Mouse (Mus musculus) neural tube, embryonic 12.5 days (tissue): Measurements from ENCODE around the gene Ube2d2b. TPM values are rescaled to one million over a fixed set of nuclear protein-coding genes. Genes with fewer than 3 reads are reported as not detected.

ENCODE experiments used
- ATAC-seq: fragments of 200-750 bp; cut with Nextera tagmentation; 2 replicates; pipeline ENCODE4 v1.8.0; 2017; ENCODE audit warnings: low read depth, mild to moderate bottlenecking, moderate TSS enrichment, moderate library complexity; ENCODE audit not compliant: low FRiP score
- H3K27ac ChIP-seq: fragments of 300-500 bp; sonication (generic); 2 replicates; pipeline ENCODE4 v1.5.1; 2016
- H3K27me3 ChIP-seq: fragments of 300-500 bp; sonication (generic); replicated peaks from 2 replicates; pipeline ENCODE4 v1.6.1; 2016; ENCODE audit warnings: mild to moderate bottlenecking
- H3K36me3 ChIP-seq: fragments of 300-500 bp; sonication (generic); 2 replicates; pipeline ENCODE4 v1.6.1; 2016; ENCODE audit warnings: mild to moderate bottlenecking
- H3K4me1 ChIP-seq: fragments of 300-500 bp; sonication (generic); 2 replicates; pipeline ENCODE4 v1.6.1; 2016
- H3K4me2 ChIP-seq: fragments of 300-500 bp; sonication (generic); replicated peaks from 2 replicates; pipeline ENCODE4 v1.6.1; 2016; ENCODE audit warnings: mild to moderate bottlenecking
- H3K4me3 ChIP-seq: fragments of 300-500 bp; sonication (generic); 2 replicates; pipeline ENCODE4 v1.5.1; 2016
- H3K9ac ChIP-seq: fragments of 300-500 bp; sonication (generic); 2 replicates; pipeline ENCODE4 v1.6.1; 2016; ENCODE audit warnings: mild to moderate bottlenecking
- H3K9me3 ChIP-seq: fragments of 300-500 bp; sonication (generic); 2 replicates; pipeline ENCODE4 v1.6.1; 2016; ENCODE audit warnings: mild to moderate bottlenecking
- WGBS: fragments of 180-500 bp; shearing (Covaris S2); methylation state at CpG from one replicate; pipeline ENCODE4 v1.1.7; 2016; 5-methylcytosine and 5-hydroxymethylcytosine counted together
- polyA plus RNA-seq: library from polyadenylated mRNA; unstranded; fragments of >200 nt; fragmentation: Nextera tagmentation; extraction: Ambion mirVana; gene quantifications from 2 replicates; pipeline ENCODE4 v1.2.1, GENCODE M21; 2016

Ube2d2b gene
- polyA plus RNA-seq, 1 experiment from 2014 or later = 0.19 TPM

GRCm38 (mm10) chr5:107863971-107864370, 34.1 kb downstream of the Ube2d2b start:
- ATAC-seq = no peak
- no peak overlapping the region for H3K9ac ChIP-seq
- 0 out of 2 replicates have a peak, but pooled peaks cover 5% of the 10 kb centered on the region for H3K4me1 ChIP-seq
- no peaks in the 10 kb centered on the region for H3K36me3 ChIP-seq
- H3K4me3 ChIP-seq = no peak overlapping the region
- H3K4me2 ChIP-seq = no peak overlapping the region
- no peaks in the 10 kb centered on the region for H3K27me3 ChIP-seq
- no peaks in the 10 kb centered on the region for H3K9me3 ChIP-seq
- H3K27ac ChIP-seq = no peak overlapping the region
- 87% methylated on average over 3 of the region's 3 CpGs for WGBS

GRCm38 (mm10) chr5:107866127-107867126, 36.5 kb downstream of the Ube2d2b start:
- no peak overlapping the region for H3K9ac ChIP-seq
- WGBS = 73% methylated on average over 2 of the region's 2 CpGs
- H3K27ac ChIP-seq = no peak overlapping the region

GRCm38 (mm10) chr5:107867970-107868904, 38.3 kb downstream of the Ube2d2b start:
- H3K36me3 ChIP-seq = no peaks in the 10 kb centered on the region
- H3K4me1 ChIP-seq = 0 out of 2 replicates have a peak, but pooled peaks cover 5% of the 10 kb centered on the region
- peak overlapping the region; percentile 86 for H3K9ac ChIP-seq
- under 1% methylated on average over 80 of the region's 82 CpGs for WGBS
- H3K4me2 ChIP-seq = peak overlapping the region; percentile 72
- peak; percentile 77 for ATAC-seq
- no peaks in the 10 kb centered on the region; the same call in 1 of the 2 replicates for H3K27me3 ChIP-seq
- no peaks in the 10 kb centered on the region for H3K9me3 ChIP-seq
- peak overlapping the region; percentile 89 for H3K4me3 ChIP-seq
- peak overlapping the region; percentile 92 for H3K27ac ChIP-seq

More at GRCm38 (mm10) chr5:107866127-107867126, 36.5 kb downstream of the Ube2d2b start:
- Histone ChIP-seq H3K4me1 (0 out of 2 replicates have a peak, but pooled peaks cover 5% of the 10 kb centered on the region), H3K4me3 (no peak overlapping the region), H3K9me3 (no peaks in the 10 kb centered on the region), H3K4me2 (no peak overlapping the region), H3K36me3 (no peaks in the 10 kb centered on the region), H3K27me3 (no peaks in the 10 kb centered on the region; the same call in 1 of the 2 replicates)
- ATAC-seq = no peak

GRCm38 (mm10) chr5:107868905-107869424, 39.1 kb downstream of the Ube2d2b start:
- no peaks in the 10 kb centered on the region for H3K9me3 ChIP-seq
- H3K4me2 ChIP-seq = peak overlapping the region; percentile 72
- under 1% methylated on average over 58 of the region's 58 CpGs for WGBS
- H3K27ac ChIP-seq = peak overlapping the region; percentile 92
- ATAC-seq = peak; percentile 98
- H3K9ac ChIP-seq = peak overlapping the region; percentile 86
- H3K36me3 ChIP-seq = no peaks in the 10 kb centered on the region
- H3K4me1 ChIP-seq = 0 out of 2 replicates have a peak, but pooled peaks cover 5% of the 10 kb centered on the region
- peak overlapping the region; percentile 89 for H3K4me3 ChIP-seq
- no peaks in the 10 kb centered on the region; the same call in 1 of the 2 replicates for H3K27me3 ChIP-seq

GRCm38 (mm10) chr5:107869701-107870100, 39.8 kb downstream of the Ube2d2b start:
- no peak overlapping the region for H3K4me3 ChIP-seq
- ATAC-seq = no peak
- no peak overlapping the region for H3K9ac ChIP-seq
- peak overlapping the region; percentile 72; the same call in 1 of the 2 replicates for H3K4me2 ChIP-seq
- no peak overlapping the region for H3K27ac ChIP-seq
- no peaks in the 10 kb centered on the region; the same call in 1 of the 2 replicates for H3K27me3 ChIP-seq
- WGBS = 73% methylated on average over 2 of the region's 2 CpGs
- no peaks in the 10 kb centered on the region for H3K36me3 ChIP-seq
- 0 out of 2 replicates have a peak, but pooled peaks cover 5% of the 10 kb centered on the region for H3K4me1 ChIP-seq
- no peaks in the 10 kb centered on the region for H3K9me3 ChIP-seq

GRCm38 (mm10) chr5:107873330-107873729, 43.4 kb downstream of the Ube2d2b start:
- Histone ChIP-seq H3K4me1 (no peaks in the 10 kb centered on the region), H3K9me3 (no peaks in the 10 kb centered on the region), H3K27ac (no peak overlapping the region), H3K27me3 (no peaks in the 10 kb centered on the region; the same call in 1 of the 2 replicates), H3K4me3 (no peak overlapping the region), H3K9ac (no peak overlapping the region), H3K36me3 (no peaks in the 10 kb centered on the region), H3K4me2 (no peak overlapping the region)
- 94% methylated on average over 6 of the region's 6 CpGs for WGBS
- no peak for ATAC-seq

- no peaks in the 10 kb centered on the region for H3K36me3 ChIP-seq
- WGBS = 70% methylated on average over 7 of the region's 7 CpGs
- no peaks in the 10 kb centered on the region; the same call in 1 of the 2 replicates for H3K27me3 ChIP-seq
- no peaks in the 10 kb centered on the region for H3K9me3 ChIP-seq
- H3K27ac ChIP-seq = no peak overlapping the region
- no peak overlapping the region for H3K4me3 ChIP-seq
- H3K4me1 ChIP-seq = no peaks in the 10 kb centered on the region
- no peak overlapping the region for H3K9ac ChIP-seq
- H3K4me2 ChIP-seq = no peak overlapping the region
- no peak for ATAC-seq
Measured at GRCm38 (mm10) chr5:107873886-107874302, 44.0 kb downstream of the Ube2d2b start.

- no peak within 1 kb of the TSS for H3K9ac ChIP-seq
- no peaks in the 10 kb centered on the region for H3K4me1 ChIP-seq
- H3K27ac ChIP-seq = no peak within 1 kb of the TSS
- no peak within 1 kb of the TSS for H3K4me3 ChIP-seq
- H3K9me3 ChIP-seq = no peaks in the 10 kb centered on the region
- H3K27me3 ChIP-seq = no peaks in the 10 kb centered on the region; the same call in 1 of the 2 replicates
- WGBS = 40% methylated on average over 4 of the region's 4 CpGs
- no peak for ATAC-seq
- H3K36me3 ChIP-seq = no peaks in the 10 kb centered on the region
- H3K4me2 ChIP-seq = no peak within 1 kb of the TSS
Measured at GRCm38 (mm10) chr5:107874561-107875260, 44.8 kb downstream of the Ube2d2b start, which contains the start of gene Evi5. Gene Evi5 (minus strand): TSS chr5:107875107.

GRCm38 (mm10) chr5:107875261-107875611, 45.3 kb downstream of the Ube2d2b start:
- ATAC-seq = no peak
- no peak overlapping the region for H3K4me3 ChIP-seq
- H3K9ac ChIP-seq = no peak overlapping the region
- no peak overlapping the region for H3K4me2 ChIP-seq
- no peaks in the 10 kb centered on the region for H3K4me1 ChIP-seq
- H3K9me3 ChIP-seq = no peaks in the 10 kb centered on the region
- H3K36me3 ChIP-seq = no peaks in the 10 kb centered on the region
- H3K27ac ChIP-seq = no peak overlapping the region
- no peaks in the 10 kb centered on the region; the same call in 1 of the 2 replicates for H3K27me3 ChIP-seq

GRCm38 (mm10) chr5:107877053-107877452, 47.2 kb downstream of the Ube2d2b start:
- Histone ChIP-seq H3K4me3 (no peak overlapping the region), H3K4me1 (no peaks in the 10 kb centered on the region), H3K36me3 (no peaks in the 10 kb centered on the region), H3K27me3 (no peaks in the 10 kb centered on the region), H3K4me2 (no peak overlapping the region), H3K9me3 (no peaks in the 10 kb centered on the region), H3K9ac (no peak overlapping the region), H3K27ac (no peak overlapping the region)
- ATAC-seq = no peak
- 84% methylated on average over 1 of the region's 1 CpGs for WGBS

- ATAC-seq = no peak
Measured at GRCm38 (mm10) chr5:107880710-107881109, 50.8 kb downstream of the Ube2d2b start.

More at GRCm38 (mm10) chr5:107880710-107881109, 50.8 kb downstream of the Ube2d2b start:
- Histone ChIP-seq H3K4me1 (no peaks in the 10 kb centered on the region), H3K27ac (no peak overlapping the region), H3K4me2 (no peak overlapping the region), H3K9ac (no peak overlapping the region), H3K4me3 (no peak overlapping the region), H3K9me3 (no peaks in the 10 kb centered on the region), H3K27me3 (no peaks in the 10 kb centered on the region), H3K36me3 (no peaks in the 10 kb centered on the region)
- 84% methylated on average over 5 of the region's 5 CpGs for WGBS
